Mouse (Mus musculus) lung, embryonic 16.5 days (tissue): ENCODE results near the gene Rtp3. TPM values are rescaled to one million over a fixed set of nuclear protein-coding genes. Genes with fewer than 3 reads are reported as not detected.
A peak's percentile ranks its signal among the peaks of the same experiment; 100 is the strongest.

Experiments
- ATAC-seq: fragments of 200-750 bp; cut with Nextera tagmentation; 2 replicates; pipeline ENCODE4 v1.8.0; 2017; ENCODE audit warnings: low read depth, mild to moderate bottlenecking, moderate library complexity
- H3K27ac ChIP-seq: fragments of 300-500 bp; sonication (generic); 2 replicates; pipeline ENCODE4 v1.5.1; 2014; ENCODE audit warnings: mild to moderate bottlenecking, control low read depth, low read length
- H3K27me3 ChIP-seq: fragments of 300-500 bp; sonication (generic); 2 replicates; pipeline ENCODE4 v1.6.1; 2014; ENCODE audit warnings: low read depth, low read length, mixed read lengths; ENCODE audit not compliant: control insufficient read depth, insufficient read depth
- H3K36me3 ChIP-seq: fragments of 300-500 bp; sonication (generic); 2 replicates; pipeline ENCODE4 v1.6.1; 2014; ENCODE audit warnings: low read length; ENCODE audit not compliant: control insufficient read depth, insufficient read depth
- H3K4me1 ChIP-seq: fragments of 300-500 bp; sonication (generic); replicated peaks from 2 replicates; pipeline ENCODE4 v1.6.1; 2014; ENCODE audit warnings: low read length, mixed read lengths; ENCODE audit not compliant: control insufficient read depth, insufficient read depth
- H3K4me2 ChIP-seq: fragments of 300-500 bp; sonication (generic); 2 replicates; pipeline ENCODE4 v1.6.1; 2014; ENCODE audit warnings: low read depth, low read length, control low read depth
- H3K4me3 ChIP-seq: fragments of 300-500 bp; sonication (generic); 2 replicates; pipeline ENCODE4 v1.5.1; 2014; ENCODE audit warnings: mild to moderate bottlenecking, low read length, control low read depth
- H3K9ac ChIP-seq: fragments of 300-500 bp; sonication (generic); 2 replicates; pipeline ENCODE4 v1.6.1; 2014; ENCODE audit warnings: low read length, control low read depth
- H3K9me3 ChIP-seq: fragments of 300-500 bp; sonication (generic); 2 replicates; pipeline ENCODE4 v1.6.1; 2016; ENCODE audit warnings: low read length; ENCODE audit not compliant: control insufficient read depth
- WGBS: fragments of 180-500 bp; shearing (Covaris S2); extraction: QIAGEN DNeasy Blood & Tissue Kit; methylation state at CpG from one replicate; pipeline ENCODE4 v1.1.7; 2014; 5-methylcytosine and 5-hydroxymethylcytosine counted together
- polyA plus RNA-seq: library from polyadenylated mRNA; unstranded; fragments of >200 nt; fragmentation: Nextera tagmentation; extraction: Ambion mirVana; gene quantifications from 2 replicates; pipeline ENCODE4 v1.2.1, GENCODE M21; 2015

Gene Rtp3
- polyA plus RNA-seq, 1 experiment from 2014 or later = 1.9 TPM

DNA sequence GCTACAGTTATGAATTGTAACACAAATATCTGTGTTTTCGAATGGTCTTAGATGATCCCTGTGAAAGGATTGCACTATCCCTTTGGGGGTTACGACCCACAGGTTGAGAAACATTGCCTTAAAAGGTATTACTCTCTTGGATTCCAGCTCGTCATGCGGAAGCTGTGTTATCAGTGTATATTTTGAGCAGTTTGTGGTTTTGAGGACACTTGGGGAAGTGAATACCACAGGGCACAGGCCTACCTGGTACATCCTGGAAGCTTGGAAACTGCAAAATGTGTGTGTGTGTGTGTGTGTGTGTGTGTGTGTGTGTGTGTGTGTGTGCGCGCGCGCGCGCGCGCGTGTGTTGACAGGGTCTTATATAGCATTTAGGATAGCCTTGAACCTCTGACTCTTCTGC is 38.5 kb downstream of the Rtp3 start:
- Histone ChIP-seq H3K27ac (no peak overlapping the region), H3K27me3 (peaks cover 32% of the 10 kb centered on the region)
- 78% methylated on average over 12 of the region's 13 CpGs for WGBS

DNA sequence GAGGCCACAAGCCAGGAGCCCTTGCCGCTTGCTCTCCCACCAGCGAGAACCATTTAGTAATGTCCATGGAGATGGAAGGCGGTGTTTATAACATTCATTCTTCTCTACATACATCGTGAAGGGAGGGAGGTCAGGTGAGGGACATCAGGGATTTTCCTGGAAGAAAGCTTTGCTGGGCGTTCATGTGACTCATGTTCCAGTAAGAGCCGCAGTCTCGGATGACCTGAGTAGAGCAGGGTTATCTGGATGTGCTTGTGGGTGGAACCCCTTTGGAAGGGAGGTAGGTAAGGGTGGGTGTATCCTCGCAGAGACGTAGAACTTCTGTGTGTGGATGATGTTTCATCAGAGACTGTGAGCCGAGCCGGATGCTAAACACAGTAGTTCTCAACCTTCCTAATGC is 39.0 kb downstream of the Rtp3 start, which contains the start of gene Lrrc2:
TSS of gene Lrrc2 (plus strand) at position 149 of the 400 bp plus-strand sequence.
- H3K4me2 ChIP-seq = no peak within 1 kb of the TSS
- WGBS = 67% methylated on average over 11 of the region's 11 CpGs
- no peak within 1 kb of the TSS for H3K4me3 ChIP-seq
- H3K9ac ChIP-seq = no peak within 1 kb of the TSS
- H3K27ac ChIP-seq = no peak within 1 kb of the TSS
- H3K36me3 ChIP-seq = no peaks in the 10 kb centered on the region
- H3K27me3 ChIP-seq = peaks cover 37% of the 10 kb centered on the region
- H3K4me1 ChIP-seq = no peaks in the 10 kb centered on the region
- no peak for ATAC-seq
- H3K9me3 ChIP-seq = no peaks in the 10 kb centered on the region

More for the DNA sequence above, 38.5 kb downstream of the Rtp3 start:
- H3K4me1 ChIP-seq = no peaks in the 10 kb centered on the region
- no peaks in the 10 kb centered on the region for H3K9me3 ChIP-seq
- no peaks in the 10 kb centered on the region for H3K36me3 ChIP-seq
- H3K4me3 ChIP-seq = no peak overlapping the region
- no peak overlapping the region for H3K4me2 ChIP-seq
- no peak for ATAC-seq
- no peak overlapping the region for H3K9ac ChIP-seq

DNA sequence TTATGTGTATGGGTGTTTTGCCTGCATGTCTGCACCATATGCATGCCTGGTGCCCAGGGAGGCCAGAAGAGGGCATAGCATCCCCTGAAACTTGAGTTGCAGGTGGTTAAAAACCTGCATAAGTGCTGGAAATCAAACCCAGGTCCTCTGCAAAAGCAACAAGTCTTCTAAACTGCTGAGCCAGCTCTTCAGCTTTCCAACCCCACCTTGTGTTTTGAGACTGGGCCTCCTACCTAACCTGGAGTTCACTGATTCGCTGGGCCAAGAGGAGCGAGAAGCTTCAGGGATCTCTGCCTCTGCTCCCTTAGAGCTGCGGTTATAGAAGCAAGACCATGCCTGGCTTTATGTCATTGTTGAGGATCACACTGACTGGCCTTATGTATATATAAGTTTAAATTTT is 40.3 kb downstream of the Rtp3 start:
- 93% methylated on average over 3 of the region's 3 CpGs for WGBS
- Histone ChIP-seq H3K36me3 (no peaks in the 10 kb centered on the region), H3K27ac (no peak overlapping the region), H3K9ac (no peak overlapping the region), H3K27me3 (peaks cover 44% of the 10 kb centered on the region), H3K9me3 (no peaks in the 10 kb centered on the region), H3K4me3 (no peak overlapping the region), H3K4me2 (no peak overlapping the region), H3K4me1 (no peaks in the 10 kb centered on the region)
- no peak for ATAC-seq

- H3K9ac ChIP-seq = no peak overlapping the region
- WGBS = 45% methylated on average over 8 of the region's 8 CpGs
- peaks cover 46% of the 10 kb centered on the region for H3K27me3 ChIP-seq
- no peak overlapping the region for H3K4me3 ChIP-seq
- no peak for ATAC-seq
- H3K4me2 ChIP-seq = no peak overlapping the region
- no peaks in the 10 kb centered on the region for H3K36me3 ChIP-seq
- H3K4me1 ChIP-seq = no peaks in the 10 kb centered on the region
- no peak overlapping the region for H3K27ac ChIP-seq
- H3K9me3 ChIP-seq = no peaks in the 10 kb centered on the region
Measured at GRCm38 (mm10) chr9:110948813-110949310, 41.5 kb downstream of the Rtp3 start.

DNA sequence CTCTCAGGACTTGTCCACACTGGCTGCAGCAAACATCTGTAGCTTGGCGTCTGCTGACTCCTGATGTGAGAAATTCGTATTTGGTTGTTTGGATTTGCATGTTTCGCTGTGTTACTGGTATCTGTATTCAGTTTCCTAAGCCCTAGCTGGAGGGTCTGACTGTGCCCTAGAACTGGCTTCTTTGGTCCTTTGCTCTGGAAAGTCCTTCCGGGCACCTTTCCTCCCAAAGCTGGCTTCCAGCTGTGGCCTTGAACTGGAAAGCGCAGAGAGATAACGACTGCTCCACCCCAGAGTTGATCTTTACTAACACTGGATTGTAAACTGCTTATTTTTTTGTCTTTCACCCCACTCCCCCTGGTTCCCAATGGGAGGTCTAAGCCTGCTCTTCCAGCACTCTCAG is 42.5 kb downstream of the Rtp3 start:
- Histone ChIP-seq H3K36me3 (no peaks in the 10 kb centered on the region), H3K9me3 (no peaks in the 10 kb centered on the region), H3K27me3 (peaks cover 40% of the 10 kb centered on the region), H3K4me3 (no peak overlapping the region), H3K27ac (no peak overlapping the region), H3K9ac (no peak overlapping the region), H3K4me2 (no peak overlapping the region), H3K4me1 (no peaks in the 10 kb centered on the region)
- ATAC-seq = no peak
- whole genome bisulfite sequencing = 44% methylated on average over 6 of the region's 6 CpGs

DNA sequence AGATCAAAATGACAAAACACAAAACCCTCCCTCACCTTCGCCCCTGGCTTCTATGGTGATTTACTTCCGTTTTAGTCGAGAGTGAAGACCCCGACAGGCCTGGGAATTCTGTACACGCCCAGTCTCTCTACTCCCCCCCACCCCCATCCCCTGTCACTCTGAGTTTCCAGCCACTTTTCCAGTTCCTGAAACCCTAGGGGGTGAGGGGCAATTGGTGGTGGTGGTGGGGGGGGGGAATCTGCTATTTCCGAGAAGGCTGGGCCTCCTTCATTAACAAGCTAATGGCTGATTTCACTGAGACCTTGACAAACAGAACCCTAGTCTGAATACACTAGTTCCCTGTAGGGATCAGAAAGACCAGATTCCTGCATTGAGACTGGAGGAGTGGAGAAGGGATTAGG is 43.1 kb downstream of the Rtp3 start:
- peaks cover 37% of the 10 kb centered on the region for H3K27me3 ChIP-seq
- H3K36me3 ChIP-seq = no peaks in the 10 kb centered on the region
- no peak overlapping the region for H3K27ac ChIP-seq
- no peak overlapping the region for H3K9ac ChIP-seq
- H3K4me2 ChIP-seq = no peak overlapping the region
- no peak for ATAC-seq
- WGBS = 20% methylated on average over 6 of the region's 6 CpGs
- no peaks in the 10 kb centered on the region for H3K9me3 ChIP-seq
- no peaks in the 10 kb centered on the region for H3K4me1 ChIP-seq
- H3K4me3 ChIP-seq = no peak overlapping the region

DNA sequence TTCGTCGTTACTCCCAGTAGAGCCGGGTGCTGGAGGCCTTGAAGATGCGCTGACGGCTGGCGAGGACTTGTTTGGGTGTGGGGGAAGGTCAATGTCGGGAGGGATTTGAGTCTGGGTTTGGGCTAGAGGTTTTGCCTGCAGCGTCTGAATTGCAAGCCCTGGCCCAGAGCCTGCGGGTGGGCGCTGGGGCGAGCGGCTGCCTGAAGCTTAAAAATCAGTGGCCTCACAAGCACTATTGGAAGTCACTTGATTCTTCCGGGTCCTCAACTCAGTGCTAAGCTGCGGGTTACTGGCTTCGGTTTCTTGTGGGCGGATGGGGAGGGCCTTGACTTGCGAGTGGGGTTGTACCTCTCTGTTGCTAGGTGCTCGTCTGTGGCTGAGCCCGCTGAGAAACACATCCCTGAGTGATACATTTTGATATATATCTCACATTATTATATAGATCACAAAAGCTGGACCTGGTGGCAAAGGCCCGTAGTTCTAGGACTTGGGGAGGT is 43.8 kb downstream of the Rtp3 start:
- WGBS = 24% methylated on average over 20 of the region's 20 CpGs
- Histone ChIP-seq H3K4me1 (no peaks in the 10 kb centered on the region), H3K27ac (no peak overlapping the region), H3K36me3 (no peaks in the 10 kb centered on the region), H3K27me3 (peaks cover 35% of the 10 kb centered on the region), H3K9me3 (no peaks in the 10 kb centered on the region), H3K9ac (no peak overlapping the region), H3K4me2 (no peak overlapping the region), H3K4me3 (no peak overlapping the region)
- 0 out of 2 replicates have a peak, but pooled peaks have one; percentile 5 for ATAC-seq

GRCm38 (mm10) chr9:110945926-110946325 is 44.5 kb downstream of the Rtp3 start, which contains the start of gene Tdgf1:
TSS of gene Tdgf1 (minus strand) at chr9:110946158.
- H3K27me3 ChIP-seq = peaks cover 35% of the 10 kb centered on the region
- WGBS = 18% methylated on average over 11 of the region's 11 CpGs

GRCm38 (mm10) chr9:110945343-110945742 is 45.0 kb downstream of the Rtp3 start:
- ATAC-seq = no peak
- Histone ChIP-seq H3K36me3 (no peaks in the 10 kb centered on the region), H3K4me3 (no peak overlapping the region), H3K9me3 (no peaks in the 10 kb centered on the region), H3K9ac (no peak overlapping the region), H3K4me2 (no peak overlapping the region), H3K27me3 (peaks cover 35% of the 10 kb centered on the region), H3K4me1 (no peaks in the 10 kb centered on the region), H3K27ac (no peak overlapping the region)
- 4% methylated on average over 18 of the region's 18 CpGs for WGBS

More at GRCm38 (mm10) chr9:110945926-110946325, 44.5 kb downstream of the Rtp3 start, which contains the start of gene Tdgf1:
- Histone ChIP-seq H3K4me2 (no peak within 1 kb of the TSS), H3K27ac (no peak within 1 kb of the TSS), H3K4me1 (no peaks in the 10 kb centered on the region), H3K4me3 (no peak within 1 kb of the TSS), H3K36me3 (no peaks in the 10 kb centered on the region), H3K9ac (no peak within 1 kb of the TSS), H3K9me3 (no peaks in the 10 kb centered on the region)
- no peak for ATAC-seq
